Mouse (Mus musculus): ENCODE measurements around the gene Eci2. TPM values are rescaled to one million over a fixed set of nuclear protein-coding genes. Genes with fewer than 3 reads are reported as not detected.
"Not testable (repeated sequence)": the region's sequence is repeated elsewhere in the genome, so short reads cannot be mapped to it uniquely, and the experiment has no call there.

Eci2 gene
- total RNA-seq, 1 experiment from 2014 or later = 76.6 TPM

DNA sequence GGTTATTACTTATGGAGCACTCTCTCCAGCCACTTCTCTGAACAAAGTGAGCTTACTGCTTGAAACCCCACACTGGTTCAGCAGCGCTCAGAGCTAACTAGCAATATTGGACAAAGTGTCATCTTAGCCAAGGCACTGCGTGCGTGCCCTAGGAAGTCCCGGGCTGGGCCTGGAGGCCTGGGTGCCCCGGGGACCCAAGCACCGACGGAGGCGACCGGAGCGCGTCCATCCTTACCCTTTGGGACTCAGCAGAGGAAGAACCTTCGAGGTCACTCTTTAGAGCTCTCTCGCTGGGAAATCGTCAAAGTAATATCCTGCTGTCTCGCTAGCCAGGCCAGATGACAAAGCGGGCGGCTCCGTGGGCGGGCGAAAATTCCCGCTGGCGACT, 33.3 kb downstream of the Eci2 start:
- peak; percentile 30 for ATAC-seq (replicated peaks; ENCODE audit: low read depth, poor library complexity, severe bottlenecking)

- ATAC-seq (replicated peaks; ENCODE audit: low read depth, poor library complexity, severe bottlenecking) = no peak
These were observed 33.8 kb downstream of the Eci2 start for GRCm38 (mm10) chr13:34993085-34993484.

- no peak for ATAC-seq (replicated peaks; ENCODE audit: low read depth, poor library complexity, severe bottlenecking)
These were observed 35.2 kb downstream of the Eci2 start for GRCm38 (mm10) chr13:34991581-34992273.

- peak; percentile 93 for ATAC-seq (replicated peaks; ENCODE audit: low read depth, poor library complexity, severe bottlenecking)
These were observed 43.4 kb downstream of the Eci2 start for GRCm38 (mm10) chr13:34983479-34983878.

- ATAC-seq (replicated peaks; ENCODE audit: low read depth, poor library complexity, severe bottlenecking) = not testable (repeated sequence)
These were observed 48.3 kb downstream of the Eci2 start for GRCm38 (mm10) chr13:34978635-34979034.

DNA sequence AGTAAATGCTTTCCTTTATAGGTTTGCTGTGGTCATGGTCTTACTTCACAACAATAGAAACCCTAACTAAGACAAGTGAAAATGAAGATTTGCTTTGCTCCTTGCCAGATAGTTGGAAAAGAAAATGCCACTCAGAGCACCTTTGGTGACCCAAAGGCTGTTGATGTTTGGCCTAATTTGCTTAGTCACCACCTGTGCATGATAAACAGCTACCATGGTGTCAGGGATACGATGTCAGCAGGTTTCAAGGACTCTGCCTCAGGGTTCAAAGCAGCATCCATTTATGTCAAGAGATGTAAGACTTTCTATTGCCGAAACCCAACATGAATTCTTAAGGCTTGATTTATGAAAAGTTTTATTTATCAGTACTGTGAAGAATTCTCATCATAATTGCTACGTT, 49.5 kb downstream of the Eci2 start:
- no peak for ATAC-seq (replicated peaks; ENCODE audit: low read depth, poor library complexity, severe bottlenecking)

DNA sequence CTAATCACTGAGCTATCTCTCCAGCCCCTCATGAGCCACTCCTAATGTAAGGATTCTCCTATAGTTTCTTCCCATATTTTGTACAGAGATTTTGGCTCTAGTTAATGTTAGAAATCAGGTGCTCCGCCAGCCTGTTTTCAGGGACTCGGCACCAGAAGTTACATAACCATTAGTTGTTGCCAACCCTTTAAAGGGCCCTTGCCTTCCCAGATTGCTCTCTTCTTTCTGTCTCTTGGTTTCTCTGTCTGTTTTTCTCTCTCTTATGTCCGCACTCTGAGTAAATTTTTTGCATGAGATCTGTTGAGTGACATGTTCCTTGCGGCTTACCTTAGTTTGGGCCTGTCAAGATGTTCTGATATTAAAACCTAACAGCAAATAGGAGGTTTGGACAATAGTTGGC, 50.8 kb downstream of the Eci2 start:
- no peak for ATAC-seq (replicated peaks; ENCODE audit: low read depth, poor library complexity, severe bottlenecking)

GRCm38 (mm10) chr13:34973770-34974169, 53.1 kb downstream of the Eci2 start:
- peak; percentile 63 for ATAC-seq (replicated peaks; ENCODE audit: low read depth, poor library complexity, severe bottlenecking)

DNA sequence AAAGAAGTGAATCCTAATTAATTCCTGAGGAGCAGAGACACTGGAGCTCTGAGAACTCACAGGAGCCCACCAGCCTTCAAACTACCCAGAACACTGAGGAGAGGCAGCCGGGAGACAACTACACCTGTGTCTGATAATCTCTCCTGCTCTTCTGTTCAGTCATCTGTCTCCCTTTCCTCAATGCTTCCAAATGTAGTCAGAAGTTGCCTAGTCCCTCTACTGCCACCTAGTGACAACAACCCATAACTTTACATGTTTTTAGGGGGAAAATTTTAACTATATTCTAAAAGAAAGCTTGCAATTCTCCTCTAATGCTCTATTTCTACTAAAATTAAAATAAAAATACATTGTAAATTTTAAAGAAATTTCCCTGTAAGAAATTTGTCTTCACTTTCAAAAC, 53.7 kb downstream of the Eci2 start:
- ATAC-seq (replicated peaks; ENCODE audit: low read depth, poor library complexity, severe bottlenecking) = peak; percentile 84

GRCm38 (mm10) chr13:34972456-34972855, 54.4 kb downstream of the Eci2 start:
- ATAC-seq (replicated peaks; ENCODE audit: low read depth, poor library complexity, severe bottlenecking) = not testable (repeated sequence)

DNA sequence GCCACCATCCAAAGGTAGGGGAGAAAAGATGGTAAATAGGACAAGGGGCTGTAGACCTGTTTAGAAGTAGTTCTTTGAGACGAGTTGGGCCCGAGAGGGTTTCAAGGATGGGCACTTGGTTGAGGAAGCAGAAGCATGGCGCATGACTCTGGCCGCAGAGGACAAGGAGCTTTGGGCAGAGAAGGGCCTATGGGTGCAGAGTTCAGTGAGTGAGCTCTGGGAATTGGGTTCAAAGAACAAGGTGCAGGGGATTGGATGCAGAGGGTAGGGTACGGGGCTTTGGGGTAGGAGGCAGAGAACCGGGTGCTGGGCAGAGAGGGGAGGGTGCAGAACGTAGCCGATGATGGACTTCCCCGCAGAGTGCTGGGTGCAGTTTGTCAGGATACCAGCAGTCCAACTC, 61.2 kb downstream of the Eci2 start:
- ATAC-seq (replicated peaks; ENCODE audit: low read depth, poor library complexity, severe bottlenecking) = peak; percentile 45; the same call in 1 of the 2 replicates

- no peak for ATAC-seq (replicated peaks; ENCODE audit: low read depth, poor library complexity, severe bottlenecking)
These were observed 62.0 kb downstream of the Eci2 start for GRCm38 (mm10) chr13:34964866-34965265.

- ATAC-seq (replicated peaks; ENCODE audit: low read depth, poor library complexity, severe bottlenecking) = peak; percentile 29; the same call in 1 of the 2 replicates
These were observed 62.5 kb downstream of the Eci2 start for GRCm38 (mm10) chr13:34964419-34964818.

- peak; percentile 69 for ATAC-seq (replicated peaks; ENCODE audit: low read depth, poor library complexity, severe bottlenecking)
These were observed 63.1 kb downstream of the Eci2 start, which contains the start of gene Eci3 for GRCm38 (mm10) chr13:34963511-34964397. TSS of gene Eci3 (minus strand) at chr13:34963810.

DNA sequence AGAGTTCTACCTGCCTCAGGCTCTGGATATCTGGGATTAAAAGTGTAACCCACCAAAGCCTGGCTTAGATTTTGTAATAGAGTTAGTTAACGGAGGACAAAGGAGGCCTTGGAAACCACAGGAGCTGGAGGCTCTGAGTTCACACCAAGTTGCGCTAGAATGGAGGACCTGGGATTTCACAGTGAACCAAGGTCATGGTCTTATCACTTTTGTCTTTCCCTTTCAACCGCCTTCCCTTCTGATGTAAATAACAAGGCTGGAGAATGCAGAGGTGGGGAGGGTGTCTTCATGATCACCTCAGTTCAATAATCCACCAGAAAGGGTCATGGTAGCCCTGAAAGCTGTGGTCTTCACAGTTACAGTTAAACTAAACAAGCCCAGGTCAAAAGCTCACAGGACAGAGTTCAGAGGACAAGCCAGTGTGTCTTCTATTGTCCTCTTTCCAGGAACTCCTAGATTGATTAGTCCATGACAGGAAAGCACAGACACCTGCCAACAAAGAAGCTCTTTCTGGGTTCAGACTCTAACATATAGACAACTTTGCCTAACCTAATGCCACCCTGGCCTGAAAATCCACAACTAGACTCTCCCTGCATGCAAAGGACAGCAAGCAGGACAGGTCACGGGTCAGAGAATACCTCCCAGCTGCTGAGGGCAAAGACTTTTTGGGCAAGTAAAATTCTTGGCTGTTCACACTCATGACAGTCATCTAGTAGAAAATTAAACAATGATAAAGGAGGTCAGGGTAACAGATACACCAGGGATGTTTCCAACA, 65.7 kb downstream of the Eci2 start:
- ATAC-seq (replicated peaks; ENCODE audit: low read depth, poor library complexity, severe bottlenecking) = no peak

DNA sequence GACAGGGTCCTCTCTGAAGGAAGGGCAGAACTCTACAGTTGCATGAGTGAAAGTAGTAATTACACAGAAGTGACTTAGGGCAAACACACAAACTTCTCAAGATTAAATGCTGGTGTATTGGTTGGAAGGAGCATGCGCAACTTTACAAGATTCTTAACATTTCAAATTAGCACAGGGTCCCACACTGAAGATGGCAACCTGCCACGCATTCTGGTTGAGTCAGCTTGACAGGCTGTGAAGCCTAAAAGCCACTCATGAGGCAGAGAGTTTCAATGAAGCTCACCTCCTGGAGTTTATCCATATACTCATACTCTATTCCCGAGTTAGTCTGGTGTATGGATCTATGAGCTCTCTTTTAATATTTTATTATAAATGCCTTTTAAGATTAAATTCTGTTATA, 68.7 kb downstream of the Eci2 start:
- not testable (repeated sequence) for ATAC-seq (replicated peaks; ENCODE audit: low read depth, poor library complexity, severe bottlenecking)

DNA sequence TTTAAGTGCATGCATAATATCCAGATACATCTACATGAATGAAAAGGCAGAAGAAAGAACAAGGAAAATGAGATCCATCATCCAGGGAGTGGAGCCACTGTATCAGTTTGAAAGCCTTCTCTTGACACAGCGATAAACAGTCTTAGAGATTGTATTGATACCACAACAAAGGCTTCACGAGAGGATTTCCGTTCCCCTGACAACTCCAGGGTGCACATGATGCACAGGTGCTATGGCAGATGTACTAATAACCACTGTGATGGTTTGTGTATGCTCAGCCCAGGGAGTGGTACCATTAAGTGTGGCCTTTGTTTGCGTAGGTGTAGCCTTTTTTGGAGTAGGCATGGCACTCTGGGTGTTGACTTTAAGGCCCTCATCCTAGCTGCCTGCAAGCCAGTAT, 70.0 kb downstream of the Eci2 start:
- no peak for ATAC-seq (replicated peaks; ENCODE audit: low read depth, poor library complexity, severe bottlenecking)

DNA sequence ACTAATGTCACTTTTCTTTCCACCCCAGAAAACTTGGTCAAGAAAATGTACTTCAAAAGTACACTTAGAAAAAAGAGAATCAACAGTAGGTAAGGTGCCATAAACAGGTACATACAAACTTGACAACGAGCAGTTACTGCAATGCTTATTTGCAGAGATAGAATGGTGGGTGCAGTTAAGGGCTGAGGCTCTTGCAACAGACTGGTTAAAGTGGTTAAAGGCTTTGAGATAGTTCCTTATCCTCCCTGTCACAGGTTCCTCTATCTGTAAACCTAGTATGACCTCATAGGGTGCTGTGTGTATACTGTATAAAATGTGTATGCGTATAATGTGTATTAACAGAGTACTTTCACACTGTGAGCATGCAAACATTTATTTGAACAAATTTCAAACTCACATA, 75.5 kb downstream of the Eci2 start:
- peak; percentile 96 for ATAC-seq (replicated peaks; ENCODE audit: low read depth, poor library complexity, severe bottlenecking)

DNA sequence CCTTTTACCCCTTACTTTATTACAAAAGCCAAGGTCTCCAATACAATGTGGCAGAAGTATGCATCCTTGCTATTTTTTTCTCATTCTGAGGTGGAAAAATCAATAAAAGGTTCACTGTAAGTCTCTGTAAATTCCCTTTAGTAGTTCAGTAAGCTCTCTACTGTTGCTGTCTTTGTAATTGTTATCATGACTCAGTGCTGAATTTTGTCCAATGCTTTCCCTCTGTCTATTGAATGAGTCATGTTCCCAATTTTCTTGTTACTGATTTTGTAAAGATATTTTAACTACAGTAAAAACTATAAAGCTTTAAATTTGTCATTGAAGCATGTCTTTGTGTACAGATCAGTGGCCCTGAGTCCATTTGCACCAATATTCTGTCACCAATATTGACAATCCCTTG, 84.5 kb downstream of the Eci2 start:
- ATAC-seq (replicated peaks; ENCODE audit: low read depth, poor library complexity, severe bottlenecking) = no peak

GRCm38 (mm10) chr13:34934931-34935644, 91.8 kb downstream of the Eci2 start:
- ATAC-seq (replicated peaks; ENCODE audit: low read depth, poor library complexity, severe bottlenecking) = no peak
